Mouse (Mus musculus) right cerebral cortex, postnatal 10 days (tissue): ENCODE data around the gene Fam187b.

ENCODE experiments used
- DNase-seq, 2 experiments: peaks; one replicate each; pipeline ENCODE4 v3.0.0; 2021; ENCODE audit warnings: low spot score in 2 of 2

Fam187b gene

DNA sequence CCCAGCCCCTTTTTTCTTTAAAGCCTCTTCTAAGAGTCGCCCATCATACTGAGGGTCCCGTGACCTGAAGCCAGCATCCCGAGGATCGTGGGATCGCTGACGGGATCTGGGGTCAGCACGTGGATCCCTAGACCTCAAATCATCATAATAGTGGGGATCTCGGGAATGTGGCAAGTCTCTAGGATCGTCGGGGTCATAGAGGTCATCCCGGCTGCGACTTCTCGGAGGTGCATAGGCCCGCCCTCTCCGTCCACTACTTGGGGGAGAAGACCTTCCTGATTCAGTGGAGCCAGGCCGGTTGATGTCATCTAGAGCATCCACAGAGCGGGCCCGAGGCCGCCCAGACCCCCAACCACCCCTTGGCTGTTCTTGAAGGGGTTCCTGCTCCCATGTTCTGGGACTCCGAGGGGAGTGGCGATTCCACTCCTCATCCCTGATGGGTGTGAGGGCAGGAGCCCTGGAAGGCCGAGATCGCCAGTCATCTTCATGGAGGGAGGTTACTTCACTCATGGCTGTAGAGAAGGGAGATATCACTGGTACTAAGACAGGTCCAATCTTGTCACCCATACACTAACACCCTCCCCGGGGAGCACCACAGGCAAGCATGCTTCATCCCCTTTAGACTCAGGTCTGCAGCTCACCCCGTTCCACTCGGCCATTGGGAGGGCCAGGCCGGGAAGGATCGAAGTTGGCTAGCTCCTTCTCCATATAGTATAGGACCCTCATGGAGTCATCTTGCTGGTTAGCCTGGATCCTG lies 15.3 kb upstream of the Fam187b start:
- DNase-seq = peak in 1 of 2 experiments; percentile 60

DNA sequence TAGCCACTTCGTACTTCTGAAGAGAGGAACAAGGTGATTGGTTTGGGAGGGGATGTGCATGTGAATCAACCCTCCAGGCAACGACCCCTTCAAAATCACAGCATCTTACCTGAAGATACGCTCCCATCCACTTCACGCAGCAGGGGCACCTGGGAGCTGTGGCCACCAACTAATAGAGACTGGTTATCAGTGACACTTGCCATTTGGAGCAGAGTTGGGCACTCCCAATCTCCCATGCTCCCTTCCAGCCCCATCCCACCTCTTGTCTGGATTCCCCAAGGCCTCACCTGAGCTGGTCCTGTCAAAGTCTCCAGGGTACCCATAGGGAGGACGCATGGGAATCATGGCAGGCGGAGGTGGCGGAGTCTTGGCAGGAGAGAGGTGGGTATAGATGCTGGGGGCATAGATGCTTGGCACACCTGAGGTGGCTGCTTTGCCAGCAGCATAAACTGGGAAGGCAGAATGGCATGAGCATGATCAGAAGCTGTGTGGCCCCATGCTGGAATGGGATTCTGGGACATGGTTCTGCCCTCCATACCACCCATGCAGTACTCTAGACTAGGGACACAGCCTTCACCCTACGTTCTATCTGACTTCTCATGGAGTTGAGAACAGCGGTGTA lies 14.6 kb upstream of the Fam187b start:
- no peak for DNase-seq

DNA sequence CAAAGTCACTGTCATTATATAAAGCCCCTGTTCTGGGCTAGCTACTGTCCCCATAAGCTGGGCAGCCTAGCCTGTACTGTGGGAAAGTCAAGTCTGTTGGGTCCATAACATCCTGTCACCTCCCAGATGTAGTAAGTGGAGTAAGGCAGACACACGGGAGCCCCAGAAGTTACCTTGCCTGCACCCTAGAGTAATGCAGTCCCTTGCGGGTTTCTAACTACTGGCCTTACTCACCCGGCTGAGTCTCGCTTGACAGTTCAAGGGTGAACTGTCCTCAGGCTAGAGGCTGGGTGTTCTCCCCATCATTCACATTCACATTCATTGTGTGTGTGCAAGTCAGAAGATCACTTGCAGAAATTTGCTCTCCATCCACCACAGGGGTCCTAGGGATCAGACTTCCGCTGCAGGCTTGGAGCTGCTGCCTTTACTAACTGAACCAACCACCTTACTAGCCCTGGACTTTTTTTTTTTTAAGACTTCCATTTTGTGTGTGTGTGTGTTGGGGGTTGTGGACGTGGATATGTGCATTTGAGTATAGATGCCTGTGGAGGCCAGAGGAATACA lies 13.7 kb upstream of the Fam187b start:
- no peak for DNase-seq

DNA sequence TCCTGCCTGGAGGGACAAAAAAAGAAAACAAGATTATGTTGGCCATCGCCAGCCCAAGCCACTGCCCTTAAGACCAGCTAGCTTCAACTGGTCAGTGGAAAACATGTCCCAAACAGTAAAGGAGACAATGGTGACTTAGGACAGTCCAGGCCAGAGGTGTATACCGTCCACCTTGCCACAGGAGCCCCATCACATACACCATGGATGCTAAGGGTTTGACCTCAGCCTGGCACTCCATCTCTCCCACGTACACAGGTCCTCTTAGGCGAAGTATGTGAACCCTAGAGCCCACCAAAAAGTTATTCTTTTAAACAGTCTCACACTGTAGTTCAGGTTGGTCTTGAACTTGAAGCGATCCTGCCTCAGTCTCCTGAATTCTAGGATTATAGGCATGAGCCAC lies 10.7 kb upstream of the Fam187b start:
- DNase-seq = no peak

DNA sequence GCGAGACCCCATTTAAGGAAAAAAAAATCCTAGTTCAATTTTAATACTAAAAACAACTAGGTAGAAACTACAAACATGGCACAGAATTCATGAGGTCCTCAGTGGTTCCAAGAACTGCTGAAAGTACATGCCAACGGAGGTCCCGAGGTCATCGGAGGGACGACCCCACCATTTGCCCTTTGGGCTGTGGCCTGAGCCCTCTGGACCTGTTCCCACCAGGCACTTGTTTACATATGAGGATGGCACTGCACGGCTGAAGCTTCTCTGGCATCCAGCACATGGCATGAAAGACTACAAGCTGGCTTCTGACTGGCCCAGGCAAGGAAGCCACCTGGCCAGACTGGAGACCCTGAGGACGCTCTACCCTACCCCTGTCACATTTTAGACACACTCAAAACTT lies 9.2 kb upstream of the Fam187b start:
- no peak for DNase-seq

DNA sequence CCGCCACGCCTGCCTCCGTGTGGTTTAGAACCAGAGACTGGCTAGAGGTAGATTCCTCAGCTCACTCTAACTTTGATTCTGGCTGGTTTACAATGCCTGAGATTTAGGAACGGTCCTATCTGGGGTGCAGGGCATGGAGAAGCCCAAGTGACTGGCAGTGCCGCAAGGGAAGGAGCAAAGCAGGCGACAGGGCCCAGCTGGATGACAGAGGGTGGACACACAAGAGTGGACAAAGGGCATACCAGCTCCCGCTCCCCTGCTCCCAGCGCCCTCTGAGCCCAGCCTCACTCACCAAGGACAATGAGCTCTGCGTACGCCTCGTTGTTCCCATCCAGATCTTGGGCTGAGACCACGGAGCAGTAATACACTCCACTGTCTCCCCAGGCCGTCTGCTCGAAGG lies 7.9 kb upstream of the Fam187b start:
- no peak for DNase-seq

DNA sequence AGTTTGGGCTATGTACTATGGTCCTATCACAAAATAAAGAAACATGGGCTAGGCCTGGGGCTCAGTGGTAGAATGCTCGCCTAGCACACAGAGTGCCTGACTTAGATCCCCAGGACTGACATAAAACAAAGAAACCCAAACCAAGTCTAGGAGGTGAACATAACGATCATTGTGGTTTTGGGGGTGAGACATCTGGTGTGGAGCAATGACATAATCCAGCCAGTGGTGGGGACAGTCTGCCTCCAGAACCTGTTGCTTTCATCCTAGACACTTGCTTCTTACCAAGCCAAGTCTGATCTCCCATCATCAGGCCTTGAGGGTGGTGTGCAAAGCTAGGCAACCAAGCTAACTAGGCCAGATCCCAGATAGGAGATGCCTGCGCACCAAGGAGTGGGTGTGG lies 6.9 kb upstream of the Fam187b start:
- DNase-seq = no peak

DNA sequence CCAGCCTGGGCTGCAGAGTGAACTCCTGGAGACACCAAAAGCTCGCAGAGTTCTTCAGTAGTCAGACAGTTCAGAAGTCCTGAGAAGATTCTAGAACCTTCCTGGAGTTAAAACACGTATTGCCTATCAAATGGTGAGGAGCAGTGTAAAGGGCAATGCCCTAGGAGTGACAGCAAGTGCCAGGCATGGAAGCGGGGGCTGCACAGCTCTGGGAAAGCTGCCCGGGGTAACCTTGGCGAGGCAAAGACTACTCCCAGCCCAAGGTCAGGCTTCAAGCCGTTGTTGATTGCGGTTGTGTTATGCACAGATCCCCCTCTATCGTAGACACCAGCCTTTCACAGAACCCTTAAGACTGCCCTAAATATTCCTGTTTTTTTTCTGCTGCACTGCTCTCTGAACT lies 5.0 kb upstream of the Fam187b start:
- no peak for DNase-seq

DNA sequence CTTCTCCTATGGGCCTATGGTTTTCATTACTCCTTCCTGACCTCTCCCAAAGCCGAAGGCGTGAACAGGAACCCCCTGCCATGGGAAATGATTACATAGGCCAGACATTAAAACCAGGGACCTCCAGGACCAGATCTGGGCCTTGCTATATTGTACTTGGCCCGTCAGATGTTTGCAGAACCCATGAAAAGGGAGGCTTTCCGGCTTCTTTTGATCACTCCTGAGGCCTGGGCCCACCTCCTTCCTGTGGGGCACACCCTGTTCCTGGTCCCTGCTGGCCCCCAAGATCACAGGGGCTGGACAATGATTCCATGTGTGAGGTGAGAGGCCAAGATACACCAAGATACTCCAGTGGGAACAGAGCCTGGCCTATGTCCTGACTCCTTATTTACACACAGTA lies 4.4 kb upstream of the Fam187b start:
- DNase-seq = no peak

DNA sequence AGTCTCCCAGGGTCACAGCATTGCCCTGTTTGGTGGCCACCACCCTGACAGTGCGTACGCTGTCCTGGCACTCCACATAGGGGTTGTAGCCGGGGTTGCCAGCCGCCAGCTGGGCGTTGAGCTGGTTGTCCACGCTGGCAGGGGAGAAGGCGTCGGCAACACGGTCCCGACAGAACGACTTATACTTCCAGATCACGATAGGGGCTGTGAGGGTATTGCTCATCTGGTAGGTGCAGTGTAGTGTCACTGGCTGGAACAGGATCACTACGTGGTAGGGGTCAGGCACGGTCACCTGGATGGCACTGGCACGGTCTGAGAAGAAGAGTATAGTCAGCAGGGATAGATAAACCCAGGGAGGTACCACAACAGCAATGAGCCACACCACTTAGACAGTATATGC lies 1.7 kb upstream of the Fam187b start:
- no peak for DNase-seq

DNA sequence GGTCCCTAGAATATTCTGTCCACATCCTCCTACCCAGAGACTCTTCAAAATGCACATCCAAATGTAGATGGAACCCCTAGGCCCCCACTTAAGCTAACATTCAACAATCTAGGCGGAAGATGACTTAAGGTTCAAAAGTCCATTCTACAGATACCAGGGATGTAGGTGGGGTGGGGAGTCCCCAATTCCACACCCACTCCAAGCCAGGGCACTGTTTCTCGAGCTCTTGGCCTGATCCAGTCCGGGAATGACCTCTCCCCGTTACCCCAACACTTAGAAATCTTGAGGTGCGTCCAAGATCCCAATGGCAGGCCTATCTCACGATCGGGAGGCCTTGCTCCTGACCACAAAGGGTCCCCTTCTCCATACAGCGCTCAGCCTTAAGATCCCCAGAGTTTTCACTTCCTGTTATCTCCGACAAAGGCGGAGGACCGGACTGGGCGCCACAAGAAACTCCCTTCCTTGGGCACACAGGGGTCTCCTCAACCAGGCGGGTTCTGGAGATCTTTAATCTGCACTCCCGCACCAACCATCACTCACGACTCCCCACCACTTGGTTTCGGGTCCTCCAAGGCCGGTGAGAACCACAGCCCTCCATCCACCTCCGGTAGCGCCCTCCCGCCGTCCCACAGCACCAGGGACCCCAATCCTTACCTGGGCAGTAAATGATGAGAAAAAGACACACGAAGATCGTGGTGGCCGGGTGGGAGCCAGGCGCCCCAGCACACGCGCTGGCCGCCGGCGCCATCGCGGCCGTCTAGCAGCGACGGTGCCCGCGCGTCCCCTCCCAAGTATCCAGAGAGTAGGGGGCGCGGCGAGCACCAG lies 952 bp upstream of the Fam187b start:
- DNase-seq = no peak

DNA sequence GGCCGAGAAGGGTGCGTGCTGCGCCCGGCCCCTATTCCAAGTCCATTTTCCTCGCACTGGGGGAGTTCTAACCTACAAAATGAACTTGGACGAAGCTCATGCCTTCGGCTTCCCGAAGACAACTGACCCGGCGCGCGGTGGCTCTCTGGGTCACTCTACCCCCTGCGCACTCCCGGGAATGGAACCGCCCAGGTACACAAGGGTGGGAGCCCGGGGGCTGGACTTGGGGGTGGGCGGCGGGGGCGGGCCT lies 414 bp upstream of the Fam187b start, which contains the start of gene Lsr:
Gene Lsr, minus strand, starts transcription at position 214 of the 250 bp plus-strand sequence.
- no peak for DNase-seq

DNA sequence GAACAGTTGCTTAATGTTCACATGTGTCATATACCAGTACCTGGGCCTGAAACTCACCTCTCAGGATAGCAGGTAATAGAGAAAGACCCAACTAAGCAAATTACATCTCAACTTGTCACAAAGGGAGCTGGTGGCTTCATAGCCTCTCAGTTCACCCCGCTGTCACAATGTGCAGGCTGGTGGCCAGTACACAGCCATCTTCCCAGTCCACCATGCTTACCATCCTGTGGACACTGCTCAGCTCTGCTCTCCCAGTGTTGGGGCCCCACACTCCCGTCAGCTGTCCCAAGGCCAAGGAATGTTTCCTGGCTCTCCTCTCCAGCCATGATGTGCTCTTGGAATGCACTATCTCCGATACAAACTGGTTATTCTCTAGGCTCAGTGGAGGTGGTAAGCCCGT lies 8.1 kb downstream of the Fam187b start:
- DNase-seq = no peak

DNA sequence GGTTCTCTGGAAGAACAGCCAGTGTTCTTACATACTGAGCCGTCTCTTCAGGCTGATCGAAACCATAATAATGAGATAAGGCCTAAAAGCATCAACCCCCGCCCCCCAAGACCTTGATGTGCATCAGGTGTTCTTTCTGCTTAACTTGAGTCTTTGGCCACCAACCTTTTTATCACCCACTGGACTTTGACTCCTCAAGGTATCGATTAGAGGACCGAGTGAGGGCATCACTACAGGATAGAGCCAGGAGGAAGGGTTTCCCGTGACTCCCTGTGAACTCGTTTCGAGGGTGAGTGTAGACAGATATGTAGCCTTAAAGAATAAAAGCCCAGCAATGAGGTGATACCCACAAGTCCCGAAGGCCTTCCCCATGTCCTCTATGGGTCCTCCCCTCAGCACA lies 11.8 kb downstream of the Fam187b start:
- no peak for DNase-seq

DNA sequence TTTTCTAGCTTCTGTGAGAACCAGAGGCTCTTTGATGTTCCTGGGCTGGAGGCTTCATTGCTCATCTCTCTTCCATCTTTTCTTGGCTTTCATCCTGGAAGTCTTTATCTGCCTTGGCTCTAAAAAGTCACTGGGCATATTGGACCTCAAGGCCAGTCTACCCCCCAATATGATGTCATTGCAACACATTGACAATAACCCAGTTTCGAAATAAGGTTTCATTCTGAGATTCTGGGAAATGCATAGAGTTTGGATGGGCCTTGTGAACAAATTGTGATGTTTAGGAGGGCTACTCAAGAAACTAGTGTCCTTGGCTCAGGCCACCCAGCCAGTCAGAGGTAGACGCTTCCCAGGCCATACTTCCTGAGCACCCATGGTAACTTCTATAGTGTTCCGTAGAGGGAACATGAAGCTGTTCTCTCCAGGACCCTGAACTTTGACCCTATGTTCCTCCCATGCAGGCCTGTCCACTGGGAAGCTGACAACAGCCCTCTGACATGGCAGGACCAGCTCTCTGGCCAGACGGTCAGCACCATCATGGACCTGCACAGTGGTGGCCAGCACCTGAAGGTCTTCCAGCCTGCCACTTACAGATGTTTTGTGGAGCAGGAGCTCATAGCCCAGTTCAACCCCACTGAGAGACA lies 15.1 kb downstream of the Fam187b start:
- no peak for DNase-seq

DNA sequence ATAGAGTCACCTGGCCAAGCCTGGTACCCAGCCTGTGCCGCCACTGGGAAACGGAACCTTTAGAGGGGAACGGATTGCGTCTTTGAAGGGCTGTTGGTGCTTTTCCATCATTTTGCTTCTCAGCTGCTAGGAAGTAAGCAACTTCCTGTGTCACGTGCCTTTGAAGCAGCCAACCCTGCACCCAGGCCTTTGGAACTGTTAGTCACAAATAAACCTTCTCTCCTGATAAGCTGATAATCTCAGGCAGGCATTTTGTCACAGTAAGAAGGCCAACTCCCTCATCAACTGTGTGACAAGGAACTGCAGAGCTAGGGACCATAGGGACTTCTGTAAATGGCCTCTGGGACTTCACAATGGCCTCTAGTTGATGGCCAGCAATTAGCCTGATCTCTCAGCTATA lies 18.6 kb downstream of the Fam187b start:
- no peak for DNase-seq

DNA sequence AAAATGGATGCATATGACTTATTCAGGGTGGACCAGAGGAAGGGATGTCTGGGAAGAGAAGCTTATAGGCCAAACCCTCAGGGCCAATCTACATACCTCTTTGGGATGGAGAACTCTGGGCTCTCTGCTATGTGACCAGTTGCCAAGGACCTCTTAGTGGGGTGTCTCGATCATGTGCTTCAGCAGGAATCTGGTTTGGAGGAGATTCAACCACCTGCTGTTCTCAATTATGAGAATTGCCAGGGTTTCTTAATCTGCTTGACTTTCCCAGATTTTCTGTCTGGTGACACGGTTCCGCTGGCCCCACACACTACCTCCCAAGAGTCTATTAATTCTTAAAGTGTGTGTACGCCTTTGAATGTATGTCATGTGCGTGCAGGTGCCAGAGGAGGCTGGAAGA lies 20.4 kb downstream of the Fam187b start:
- DNase-seq = no peak

DNA sequence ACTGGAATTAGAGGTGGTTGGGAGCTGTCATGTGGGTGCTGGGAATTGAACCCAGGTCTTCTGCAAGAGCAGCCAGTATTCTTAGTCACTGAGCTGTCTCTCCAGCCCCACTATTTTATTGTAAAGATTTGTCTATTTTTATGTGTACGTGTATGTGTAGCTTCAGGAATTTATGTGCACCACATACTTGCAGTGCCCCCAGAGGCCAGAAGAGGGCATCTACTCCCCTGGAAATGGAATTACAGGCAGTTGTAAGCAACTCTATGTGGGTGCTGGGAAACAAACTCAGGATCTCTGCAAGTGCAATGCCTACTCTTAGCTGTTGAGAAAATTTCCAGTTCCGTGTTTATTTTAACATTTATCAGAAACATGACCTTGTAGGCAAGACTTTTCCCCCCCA lies 22.9 kb downstream of the Fam187b start:
- DNase-seq = no peak

DNA sequence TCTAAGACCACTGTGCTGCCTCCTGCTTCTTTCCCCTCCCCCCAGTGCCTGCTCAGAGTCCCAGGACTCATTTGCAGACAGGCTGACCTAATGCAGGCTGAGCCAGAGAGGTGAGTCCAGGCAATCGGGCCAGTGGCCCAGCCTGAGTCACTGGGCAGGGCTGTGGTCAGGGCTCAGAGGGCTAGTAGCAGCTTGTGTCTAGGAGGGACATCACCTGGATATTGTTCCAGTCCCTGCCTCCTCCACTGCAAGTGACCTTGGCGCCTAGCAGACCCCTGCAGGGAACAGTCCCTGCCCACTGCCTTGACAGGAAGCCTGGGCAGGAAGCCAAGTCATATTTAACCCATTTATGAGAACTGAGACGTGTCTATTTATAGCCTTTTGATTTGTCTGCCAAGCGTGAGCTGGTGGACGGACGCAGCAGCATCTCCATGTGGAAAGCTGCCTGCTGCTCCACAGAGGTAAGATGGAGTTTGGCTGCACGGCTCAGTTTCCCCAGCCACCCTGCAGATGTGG lies 27.0 kb downstream of the Fam187b start:
- peak; percentile 43 to 68 for DNase-seq

DNA sequence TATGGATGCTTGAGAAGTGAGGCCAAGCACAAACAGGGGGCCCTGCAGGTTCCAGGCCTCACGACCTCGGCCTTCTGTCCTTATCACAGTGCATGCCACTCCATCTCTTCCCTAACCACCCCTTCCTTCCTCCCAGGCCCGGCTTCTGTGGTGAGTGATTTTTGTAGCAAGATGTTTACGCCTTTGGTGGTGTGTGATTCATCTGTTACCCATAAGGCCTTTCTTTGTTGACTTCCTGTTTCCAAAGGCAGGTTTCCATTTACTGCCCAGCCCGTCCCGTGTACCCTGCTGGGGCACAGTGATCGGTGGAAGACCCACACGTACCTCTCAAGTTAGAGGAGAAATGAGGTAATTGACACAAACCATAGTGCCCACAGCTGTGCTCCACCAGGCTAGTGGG lies 29.1 kb downstream of the Fam187b start:
- DNase-seq = no peak

DNA sequence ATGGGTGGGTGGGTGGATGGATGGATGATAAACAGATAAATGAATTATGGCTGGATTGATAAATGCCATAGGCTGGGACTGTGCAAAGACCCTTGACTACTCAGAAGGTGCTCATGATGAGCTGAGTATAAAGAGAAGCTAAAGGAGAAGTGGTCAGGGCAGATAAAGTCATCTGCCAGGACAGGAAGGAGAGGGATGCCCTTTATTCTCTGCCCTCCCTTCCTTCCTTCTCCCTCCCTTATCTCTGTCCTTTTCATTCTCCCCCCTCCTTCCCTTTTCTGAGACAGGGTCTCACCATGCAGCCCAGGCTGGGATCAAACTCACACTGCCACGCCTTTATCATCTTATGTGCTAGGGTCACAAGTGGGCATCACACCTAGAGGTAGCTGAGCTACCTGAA lies 34.2 kb downstream of the Fam187b start:
- no peak for DNase-seq

DNA sequence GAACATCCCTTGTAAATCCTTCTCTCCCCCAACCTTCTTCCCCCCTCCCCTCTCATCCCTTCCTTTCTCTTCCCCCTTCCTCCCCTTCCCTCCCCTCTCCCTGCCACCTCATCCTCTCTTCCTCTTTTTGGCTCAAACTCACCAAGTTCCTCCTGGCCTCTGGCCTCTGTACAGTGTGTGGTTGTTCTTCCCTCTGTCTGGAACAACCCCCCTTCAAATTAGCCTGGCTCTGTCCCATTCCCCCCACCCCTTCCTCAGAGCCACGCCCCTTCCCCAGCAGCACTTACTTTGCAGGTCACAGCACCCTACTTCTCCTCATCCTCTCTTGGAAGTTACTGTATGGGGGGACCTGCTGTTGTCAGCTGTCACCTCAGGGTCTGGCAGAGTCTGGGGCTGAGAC lies 34.6 kb downstream of the Fam187b start:
- no peak for DNase-seq
